Comparison of ENCODE assay signal across 8 mouse cellular contexts in genomic region chr7:44971142-44971541, GRCm38 (mm10). TPM values are rescaled to one million over a fixed set of nuclear protein-coding genes. Genes with fewer than 3 reads are reported as not detected.
DNase-seq lines count a peak whose midpoint lies in the region; ATAC-seq lines count a peak whose summit lies in the region.

No protein-coding gene starts in this region.

- peak overlapping the region; percentile 56 for H3K4me3 ChIP-seq in heart, embryonic 15.5 days
- peak overlapping the region; percentile 58 for H3K4me3 ChIP-seq in embryonic facial prominence, embryonic 11.5 days (ENCODE audit: low read depth, low read length)
- peak overlapping the region; percentile 46 for H3K4me3 ChIP-seq in hindbrain, embryonic 15.5 days
- H3K4me3 ChIP-seq in midbrain, embryonic 12.5 days, result peak overlapping the region; percentile 56

- H3K27me3 ChIP-seq in heart, embryonic 15.5 days, result no peaks in the 10 kb centered on the region
- no peaks in the 10 kb centered on the region for H3K27me3 ChIP-seq in embryonic facial prominence, embryonic 11.5 days (ENCODE audit: control insufficient read depth, insufficient read depth, low read length)
- no peaks in the 10 kb centered on the region for H3K27me3 ChIP-seq in hindbrain, embryonic 15.5 days
- H3K27me3 ChIP-seq in midbrain, embryonic 12.5 days, result no peaks in the 10 kb centered on the region

- ATAC-seq in heart, embryonic 15.5 days (replicated peaks; ENCODE audit: insufficient number of reproducible peaks, insufficient read depth, low FRiP score, low read depth), result no peak
- ATAC-seq in embryonic facial prominence, embryonic 11.5 days (replicated peaks; ENCODE audit: insufficient number of reproducible peaks, low FRiP score, low TSS enrichment, low read depth), result no peak
- no peak for ATAC-seq in hindbrain, embryonic 15.5 days (ENCODE audit: low FRiP score, low read depth)
- no peak for ATAC-seq in midbrain, embryonic 12.5 days (ENCODE audit: low FRiP score, low read depth)
- no peak for ATAC-seq in megakaryocyte progenitor cell, adult 5-6 weeks (replicated peaks; ENCODE audit: poor library complexity)

- H3K9me3 ChIP-seq in heart, embryonic 15.5 days (replicated peaks), result no peaks in the 10 kb centered on the region
- H3K9me3 ChIP-seq in embryonic facial prominence, embryonic 11.5 days (replicated peaks; ENCODE audit: control insufficient read depth, low read length), result no peaks in the 10 kb centered on the region
- no peaks in the 10 kb centered on the region for H3K9me3 ChIP-seq in hindbrain, embryonic 15.5 days
- H3K9me3 ChIP-seq in midbrain, embryonic 12.5 days, result no peaks in the 10 kb centered on the region

- peaks cover 20% of the 10 kb centered on the region for H3K4me1 ChIP-seq in heart, embryonic 15.5 days (replicated peaks)
- H3K4me1 ChIP-seq in embryonic facial prominence, embryonic 11.5 days (ENCODE audit: control insufficient read depth, insufficient read depth, low read length), result peaks cover 4% of the 10 kb centered on the region; the same call in 1 of the 2 replicates
- H3K4me1 ChIP-seq in hindbrain, embryonic 15.5 days (replicated peaks), result peaks cover 44% of the 10 kb centered on the region
- peaks cover 36% of the 10 kb centered on the region for H3K4me1 ChIP-seq in midbrain, embryonic 12.5 days

- H3K27ac ChIP-seq in heart, embryonic 15.5 days, result no peak overlapping the region
- H3K27ac ChIP-seq in embryonic facial prominence, embryonic 11.5 days (replicated peaks; ENCODE audit: low read depth, low read length), result no peak overlapping the region
- peak overlapping the region; percentile 79 for H3K27ac ChIP-seq in hindbrain, embryonic 15.5 days (replicated peaks)
- H3K27ac ChIP-seq in midbrain, embryonic 12.5 days (replicated peaks), result peak overlapping the region; percentile 83

- no peak for DNase-seq in heart, postnatal 10 days
- no peak for DNase-seq in embryonic facial prominence, embryonic 11.5 days (ENCODE audit: low spot score)
- no peak for DNase-seq in layer of hippocampus, postnatal 36 days
- no peak for DNase-seq in right cerebral cortex, postnatal 10 days (ENCODE audit: low spot score in 2 of 2)

- WGBS in heart, embryonic 15.5 days, result 72% methylated on average over 7 of the region's 7 CpGs
- 74% methylated on average over 7 of the region's 7 CpGs for WGBS in embryonic facial prominence, embryonic 11.5 days
- WGBS in hindbrain, embryonic 15.5 days, result 70% methylated on average over 7 of the region's 7 CpGs
- WGBS in midbrain, embryonic 12.5 days, result 71% methylated on average over 7 of the region's 7 CpGs

- intact Hi-C loops in heart, postnatal 10 days (cut with DNase I), result no loop called here

- peaks cover 4% of the 10 kb centered on the region for H3K36me3 ChIP-seq in heart, embryonic 15.5 days
- peaks cover 1% of the 10 kb centered on the region for H3K36me3 ChIP-seq in embryonic facial prominence, embryonic 11.5 days (replicated peaks; ENCODE audit: control insufficient read depth, insufficient read depth, low read depth, low read length)
- H3K36me3 ChIP-seq in hindbrain, embryonic 15.5 days, result peaks cover 17% of the 10 kb centered on the region
- H3K36me3 ChIP-seq in midbrain, embryonic 12.5 days, result peaks cover 26% of the 10 kb centered on the region

- H3K9ac ChIP-seq in heart, embryonic 15.5 days, result no peak overlapping the region
- peak overlapping the region; percentile 65 for H3K9ac ChIP-seq in embryonic facial prominence, embryonic 11.5 days (replicated peaks; ENCODE audit: low read length)
- H3K9ac ChIP-seq in hindbrain, embryonic 15.5 days, result peak overlapping the region; percentile 66
- H3K9ac ChIP-seq in midbrain, embryonic 12.5 days (replicated peaks), result peak overlapping the region; percentile 48

- H3K4me2 ChIP-seq in heart, embryonic 15.5 days, result peak overlapping the region; percentile 93
- H3K4me2 ChIP-seq in embryonic facial prominence, embryonic 11.5 days (ENCODE audit: low read depth, low read length), result peak overlapping the region; percentile 52
- peak overlapping the region; percentile 82 for H3K4me2 ChIP-seq in hindbrain, embryonic 15.5 days
- peak overlapping the region; percentile 68 for H3K4me2 ChIP-seq in midbrain, embryonic 12.5 days (replicated peaks)

RNA-seq across cellular contexts. Expression of gene Cpt1c, which starts 3.5 kb away (rescaled TPM):
- polyA plus RNA-seq in heart, embryonic 15.5 days (2015; fragmentation: Nextera tagmentation; extraction: Ambion mirVana), result 9.0 and 12.2 TPM in 2 replicates
- 1 to 10 TPM; 4.1 to 6.2 TPM for total RNA-seq in heart, postnatal 10 days (2021)
- polyA plus RNA-seq in embryonic facial prominence, embryonic 11.5 days (2014; fragmentation: Nextera tagmentation; extraction: Ambion mirVana), result 14.3 and 17.1 TPM in 2 replicates
- polyA plus RNA-seq in hindbrain, embryonic 15.5 days (2015; fragmentation: Nextera tagmentation; extraction: Ambion mirVana), result 56.1 and 58.1 TPM in 2 replicates
- polyA plus RNA-seq in midbrain, embryonic 12.5 days (2016; fragmentation: Nextera tagmentation; extraction: Ambion mirVana), result 40.6 and 43.7 TPM in 2 replicates
- total RNA-seq in megakaryocyte progenitor cell, adult 5-6 weeks (2015), result 0.42 and 0.54 TPM in 2 replicates
- total RNA-seq in megakaryocyte progenitor cell, adult 5-6 weeks (2017), result 0.25 and 1.6 TPM in 2 replicates
- 100 to 1,000 TPM; 131 to 137 TPM for total RNA-seq in layer of hippocampus, postnatal 36 days (2021)

RNA-seq across cellular contexts. Expression of gene Prmt1, which starts 15.2 kb away (rescaled TPM):
- polyA plus RNA-seq in heart, embryonic 15.5 days (2015; fragmentation: Nextera tagmentation; extraction: Ambion mirVana), result 315 and 356 TPM in 2 replicates
- total RNA-seq in heart, postnatal 10 days (2021), result 100 to 1,000 TPM; 198 to 216 TPM
- 289 and 293 TPM in 2 replicates for polyA plus RNA-seq in embryonic facial prominence, embryonic 11.5 days (2014; fragmentation: Nextera tagmentation; extraction: Ambion mirVana)
- 584 and 590 TPM in 2 replicates for polyA plus RNA-seq in hindbrain, embryonic 15.5 days (2015; fragmentation: Nextera tagmentation; extraction: Ambion mirVana)
- 643 and 658 TPM in 2 replicates for polyA plus RNA-seq in midbrain, embryonic 12.5 days (2016; fragmentation: Nextera tagmentation; extraction: Ambion mirVana)
- total RNA-seq in megakaryocyte progenitor cell, adult 5-6 weeks (2015), result 147 and 153 TPM in 2 replicates
- total RNA-seq in megakaryocyte progenitor cell, adult 5-6 weeks (2017), result 113 and 135 TPM in 2 replicates
- total RNA-seq in layer of hippocampus, postnatal 36 days (2021), result 100 to 1,000 TPM; 155 to 168 TPM

RNA-seq across cellular contexts. Expression of gene Irf3, which starts 26.3 kb away (rescaled TPM):
- 61.6 and 76.7 TPM in 2 replicates for polyA plus RNA-seq in heart, embryonic 15.5 days (2015; fragmentation: Nextera tagmentation; extraction: Ambion mirVana)
- 10 to 100 TPM; 34.1 to 47.9 TPM for total RNA-seq in heart, postnatal 10 days (2021)
- polyA plus RNA-seq in embryonic facial prominence, embryonic 11.5 days (2014; fragmentation: Nextera tagmentation; extraction: Ambion mirVana), result 62.4 and 71.9 TPM in 2 replicates
- polyA plus RNA-seq in hindbrain, embryonic 15.5 days (2015; fragmentation: Nextera tagmentation; extraction: Ambion mirVana), result 57.4 and 58.1 TPM in 2 replicates
- 66.7 and 70.6 TPM in 2 replicates for polyA plus RNA-seq in midbrain, embryonic 12.5 days (2016; fragmentation: Nextera tagmentation; extraction: Ambion mirVana)
- total RNA-seq in megakaryocyte progenitor cell, adult 5-6 weeks (2015), result 71.9 and 79.5 TPM in 2 replicates
- total RNA-seq in megakaryocyte progenitor cell, adult 5-6 weeks (2017), result 70.4 and 89.4 TPM in 2 replicates
- 10 to 100 TPM; 45.9 to 51.0 TPM for total RNA-seq in layer of hippocampus, postnatal 36 days (2021)

RNA-seq across cellular contexts. Expression of gene Bcl2l12, which starts 27.4 kb away (rescaled TPM):
- polyA plus RNA-seq in heart, embryonic 15.5 days (2015; fragmentation: Nextera tagmentation; extraction: Ambion mirVana), result 34.5 and 35.4 TPM in 2 replicates
- total RNA-seq in heart, postnatal 10 days (2021), result 10 to 100 TPM; 14.5 to 15.9 TPM
- 69.9 and 71.7 TPM in 2 replicates for polyA plus RNA-seq in embryonic facial prominence, embryonic 11.5 days (2014; fragmentation: Nextera tagmentation; extraction: Ambion mirVana)
- polyA plus RNA-seq in hindbrain, embryonic 15.5 days (2015; fragmentation: Nextera tagmentation; extraction: Ambion mirVana), result 12.8 and 13.3 TPM in 2 replicates
- 50.5 and 54.7 TPM in 2 replicates for polyA plus RNA-seq in midbrain, embryonic 12.5 days (2016; fragmentation: Nextera tagmentation; extraction: Ambion mirVana)
- total RNA-seq in megakaryocyte progenitor cell, adult 5-6 weeks (2015), result 22.6 and 25.9 TPM in 2 replicates
- 26.2 and 28.0 TPM in 2 replicates for total RNA-seq in megakaryocyte progenitor cell, adult 5-6 weeks (2017)
- total RNA-seq in layer of hippocampus, postnatal 36 days (2021), result 1 to 10 TPM; 3.0 to 4.1 TPM

RNA-seq across cellular contexts. Expression of gene Tsks, which starts 28.1 kb away (rescaled TPM):
- 0.13 and 0.27 TPM in 2 replicates for polyA plus RNA-seq in heart, embryonic 15.5 days (2015; fragmentation: Nextera tagmentation; extraction: Ambion mirVana)
- total RNA-seq in heart, postnatal 10 days (2021), result not detected
- 0.21 TPM in 1 of 2 replicates, not detected in the other for polyA plus RNA-seq in embryonic facial prominence, embryonic 11.5 days (2014; fragmentation: Nextera tagmentation; extraction: Ambion mirVana)
- polyA plus RNA-seq in hindbrain, embryonic 15.5 days (2015; fragmentation: Nextera tagmentation; extraction: Ambion mirVana), result 0.10 and 0.14 TPM in 2 replicates
- 0.20 TPM in 1 of 2 replicates, not detected in the other for polyA plus RNA-seq in midbrain, embryonic 12.5 days (2016; fragmentation: Nextera tagmentation; extraction: Ambion mirVana)
- total RNA-seq in megakaryocyte progenitor cell, adult 5-6 weeks (2015), result not detected in 2 replicates
- not detected in 2 replicates for total RNA-seq in megakaryocyte progenitor cell, adult 5-6 weeks (2017)
- total RNA-seq in layer of hippocampus, postnatal 36 days (2021), result under 1 TPM; 0.87 to 0.88 TPM

Comparison
In these comparisons a context has a peak if more than half of its experiments do, and no peak if none do; other contexts are left out.
1. H3K27ac ChIP-seq: peak in hindbrain, embryonic 15.5 days (single experiment) and midbrain, embryonic 12.5 days (single experiment); none in heart, embryonic 15.5 days (single experiment) and embryonic facial prominence, embryonic 11.5 days (single experiment).
2. Peak in every context shown above with its lines, with median percentiles within 50 percentile points of each other: H3K4me2 ChIP-seq and H3K4me3 ChIP-seq.